Mouse (Mus musculus) liver, embryonic 11.5 days (tissue): ENCODE results near the gene Ecel1. TPM values are rescaled to one million over a fixed set of nuclear protein-coding genes. Genes with fewer than 3 reads are reported as not detected.

ENCODE experiments used
- ATAC-seq: fragments of 200-750 bp; cut with Nextera tagmentation; replicated peaks from 2 replicates; pipeline ENCODE4 v1.8.0; 2017; ENCODE audit warnings: moderate number of reproducible peaks, mild to moderate bottlenecking, moderate TSS enrichment, moderate library complexity; ENCODE audit not compliant: low FRiP score
- DNase-seq: peaks from one replicate; pipeline ENCODE4 v3.0.0-alpha.2; 2017; ENCODE audit warnings: low spot score
- H3K27ac ChIP-seq: fragments of 300-500 bp; sonication (generic); 2 replicates; pipeline ENCODE4 v1.5.1; 2014; ENCODE audit warnings: mild to moderate bottlenecking, low read depth, low read length, control low read depth
- H3K27me3 ChIP-seq: fragments of 300-500 bp; sonication (generic); replicated peaks from 2 replicates; pipeline ENCODE4 v1.6.1; 2014; ENCODE audit warnings: low read length, mixed read lengths; ENCODE audit not compliant: control insufficient read depth, insufficient read depth
- H3K36me3 ChIP-seq: fragments of 300-500 bp; sonication (generic); 2 replicates; pipeline ENCODE4 v1.6.1; 2014; ENCODE audit warnings: mild to moderate bottlenecking, low read length, moderate library complexity, mixed read lengths; ENCODE audit not compliant: control insufficient read depth, insufficient read depth
- H3K4me1 ChIP-seq: fragments of 300-500 bp; sonication (generic); replicated peaks from 2 replicates; pipeline ENCODE4 v1.6.1; 2014; ENCODE audit warnings: low read length, mixed read lengths; ENCODE audit not compliant: control insufficient read depth, insufficient read depth
- H3K4me2 ChIP-seq: fragments of 300-500 bp; sonication (generic); 2 replicates; pipeline ENCODE4 v1.6.1; 2014; ENCODE audit warnings: mild to moderate bottlenecking, control low read depth, moderate library complexity
- H3K4me3 ChIP-seq: fragments of 300-500 bp; sonication (generic); 2 replicates; pipeline ENCODE4 v1.5.1; 2014; ENCODE audit warnings: low read depth, low read length, control low read depth
- H3K9ac ChIP-seq: fragments of 300-500 bp; sonication (generic); 2 replicates; pipeline ENCODE4 v1.6.1; 2014; ENCODE audit warnings: low read depth, low read length, control low read depth
- H3K9me3 ChIP-seq: fragments of 300-500 bp; sonication (generic); 2 replicates; pipeline ENCODE4 v1.6.1; 2016; ENCODE audit warnings: low read length, inconsistent platforms, mixed read lengths; ENCODE audit not compliant: control insufficient read depth
- WGBS: fragments of 180-500 bp; shearing (Covaris S2); extraction: QIAGEN DNeasy Blood & Tissue Kit; methylation state at CpG from one replicate; pipeline ENCODE4 v1.1.7; 2014; 5-methylcytosine and 5-hydroxymethylcytosine counted together
- polyA plus RNA-seq: library from polyadenylated mRNA; unstranded; fragments of >200 nt; fragmentation: Nextera tagmentation; extraction: Ambion mirVana; gene quantifications from 2 replicates; pipeline ENCODE4 v1.2.1, GENCODE M21; 2014

Gene Ecel1
- polyA plus RNA-seq, 1 experiment from 2014 or later, result 0.18 TPM

GRCm38 (mm10) chr1:87159396-87159795, 3.1 kb upstream of the Ecel1 start:
- H3K9me3 ChIP-seq, result no peaks in the 10 kb centered on the region
- H3K36me3 ChIP-seq, result no peaks in the 10 kb centered on the region
- H3K4me3 ChIP-seq, result no peak overlapping the region
- H3K4me1 ChIP-seq, result 0 out of 2 replicates have a peak, but pooled peaks cover 2% of the 10 kb centered on the region
- 62% methylated on average over 3 of the region's 3 CpGs for whole genome bisulfite sequencing
- DNase-seq (no peak), ATAC-seq (no peak)
- H3K27ac ChIP-seq, result no peak overlapping the region
- H3K9ac ChIP-seq, result no peak overlapping the region
- no peak overlapping the region for H3K4me2 ChIP-seq
- H3K27me3 ChIP-seq, result peaks cover 72% of the 10 kb centered on the region

GRCm38 (mm10) chr1:87155531-87156198, 656 bp downstream of the Ecel1 start:
- Histone ChIP-seq H3K4me2 (peak overlapping the region; percentile 40), H3K36me3 (no peaks in the 10 kb centered on the region), H3K27ac (no peak overlapping the region), H3K4me3 (peak overlapping the region; percentile 32), H3K4me1 (0 out of 2 replicates have a peak, but pooled peaks cover 2% of the 10 kb centered on the region), H3K9ac (no peak overlapping the region), H3K9me3 (no peaks in the 10 kb centered on the region), H3K27me3 (peaks cover 87% of the 10 kb centered on the region)
- DNase-seq (no peak), ATAC-seq (no peak)
- 2% methylated on average over 55 of the region's 56 CpGs for WGBS

GRCm38 (mm10) chr1:87154501-87155120, 1.7 kb downstream of the Ecel1 start:
- Histone ChIP-seq H3K27me3 (peaks cover 92% of the 10 kb centered on the region), H3K9ac (no peak overlapping the region), H3K9me3 (no peaks in the 10 kb centered on the region), H3K36me3 (no peaks in the 10 kb centered on the region), H3K4me2 (peak overlapping the region; percentile 41), H3K4me3 (peak overlapping the region; percentile 26), H3K4me1 (0 out of 2 replicates have a peak, but pooled peaks cover 2% of the 10 kb centered on the region), H3K27ac (no peak overlapping the region)
- no peak for DNase-seq
- 4% methylated on average over 57 of the region's 58 CpGs for WGBS
- no peak for ATAC-seq

- no peaks in the 10 kb centered on the region for H3K36me3 ChIP-seq
- H3K4me3 ChIP-seq, result peak overlapping the region; percentile 26
- H3K4me2 ChIP-seq, result peak overlapping the region; percentile 41
- H3K27ac ChIP-seq, result no peak overlapping the region
- 0 out of 2 replicates have a peak, but pooled peaks cover 2% of the 10 kb centered on the region for H3K4me1 ChIP-seq
- H3K27me3 ChIP-seq, result peaks cover 91% of the 10 kb centered on the region
- DNase-seq, result no peak
- 2% methylated on average over 72 of the region's 72 CpGs for WGBS
- H3K9ac ChIP-seq, result no peak overlapping the region
- H3K9me3 ChIP-seq, result no peaks in the 10 kb centered on the region
- ATAC-seq, result no peak
Measured at GRCm38 (mm10) chr1:87153776-87154500, 2.4 kb downstream of the Ecel1 start.

- no peaks in the 10 kb centered on the region for H3K36me3 ChIP-seq
- ATAC-seq (no peak), DNase-seq (no peak)
- H3K4me2 ChIP-seq, result no peak overlapping the region
- no peak overlapping the region for H3K9ac ChIP-seq
- H3K4me1 ChIP-seq, result 0 out of 2 replicates have a peak, but pooled peaks cover 2% of the 10 kb centered on the region
- H3K4me3 ChIP-seq, result no peak overlapping the region
- H3K27me3 ChIP-seq, result peaks cover 64% of the 10 kb centered on the region
- no peaks in the 10 kb centered on the region for H3K9me3 ChIP-seq
- 78% methylated on average over 6 of the region's 6 CpGs for WGBS
- H3K27ac ChIP-seq, result no peak overlapping the region
Measured at GRCm38 (mm10) chr1:87151286-87151685, 5.0 kb downstream of the Ecel1 start.

GRCm38 (mm10) chr1:87149422-87149821, 6.9 kb downstream of the Ecel1 start:
- no peak for ATAC-seq
- no peak overlapping the region for H3K9ac ChIP-seq
- H3K27me3 ChIP-seq, result peaks cover 46% of the 10 kb centered on the region
- H3K27ac ChIP-seq, result no peak overlapping the region
- H3K4me3 ChIP-seq, result no peak overlapping the region
- no peak for DNase-seq
- H3K36me3 ChIP-seq, result no peaks in the 10 kb centered on the region
- 32% methylated on average over 13 of the region's 13 CpGs for WGBS
- H3K4me1 ChIP-seq, result no peaks in the 10 kb centered on the region
- no peak overlapping the region for H3K4me2 ChIP-seq
- no peaks in the 10 kb centered on the region for H3K9me3 ChIP-seq

- Histone ChIP-seq H3K4me3 (no peak overlapping the region), H3K9me3 (no peaks in the 10 kb centered on the region), H3K4me1 (no peaks in the 10 kb centered on the region), H3K27me3 (no peaks in the 10 kb centered on the region; the same call in 1 of the 2 replicates), H3K9ac (no peak overlapping the region), H3K27ac (no peak overlapping the region), H3K4me2 (no peak overlapping the region), H3K36me3 (no peaks in the 10 kb centered on the region)
- DNase-seq (no peak), ATAC-seq (no peak)
- 83% methylated on average over 10 of the region's 10 CpGs for WGBS
Measured at GRCm38 (mm10) chr1:87143141-87143540, 13.2 kb downstream of the Ecel1 start.

- Histone ChIP-seq H3K27ac (no peak overlapping the region), H3K9ac (no peak overlapping the region), H3K4me2 (no peak overlapping the region), H3K36me3 (no peaks in the 10 kb centered on the region), H3K9me3 (no peaks in the 10 kb centered on the region), H3K4me1 (no peaks in the 10 kb centered on the region), H3K27me3 (no peaks in the 10 kb centered on the region; the same call in 1 of the 2 replicates), H3K4me3 (no peak overlapping the region)
- no peak for DNase-seq
- 62% methylated on average over 9 of the region's 9 CpGs for WGBS
- ATAC-seq, result no peak
Measured at GRCm38 (mm10) chr1:87142456-87142855, 13.9 kb downstream of the Ecel1 start.
